Mouse (Mus musculus) intestine, postnatal 0 days (tissue): ENCODE data around the gene Col6a1. TPM values are rescaled to one million over a fixed set of nuclear protein-coding genes. Genes with fewer than 3 reads are reported as not detected.
A peak's percentile ranks its signal among the peaks of the same experiment; 100 is the strongest.

Source experiments
- ATAC-seq: fragments of 200-750 bp; cut with Nextera tagmentation; 2 replicates; pipeline ENCODE4 v1.8.0; 2017; ENCODE audit warnings: mild to moderate bottlenecking, moderate TSS enrichment, moderate library complexity
- H3K27ac ChIP-seq: fragments of 300-500 bp; sonication (generic); 2 replicates; pipeline ENCODE4 v1.5.1; 2014; ENCODE audit warnings: mild to moderate bottlenecking, low read depth, low read length, moderate library complexity
- H3K27me3 ChIP-seq: fragments of 300-500 bp; sonication (generic); replicated peaks from 2 replicates; pipeline ENCODE4 v1.6.1; 2014; ENCODE audit warnings: low read length, mixed read lengths; ENCODE audit not compliant: control insufficient read depth, insufficient read depth
- H3K36me3 ChIP-seq: fragments of 300-500 bp; sonication (generic); 2 replicates; pipeline ENCODE4 v1.6.1; 2014; ENCODE audit warnings: mild to moderate bottlenecking, moderate library complexity; ENCODE audit not compliant: control insufficient read depth, insufficient read depth
- H3K4me1 ChIP-seq: fragments of 300-500 bp; sonication (generic); replicated peaks from 2 replicates; pipeline ENCODE4 v1.6.1; 2014; ENCODE audit warnings: antibody characterized with exemption, low read length, mixed read lengths; ENCODE audit not compliant: control insufficient read depth, insufficient read depth
- H3K4me2 ChIP-seq: fragments of 300-500 bp; sonication (generic); replicated peaks from 2 replicates; pipeline ENCODE4 v1.6.1; 2014; ENCODE audit warnings: low read depth, mild to moderate bottlenecking, moderate library complexity
- H3K4me3 ChIP-seq: fragments of 300-500 bp; sonication (generic); 2 replicates; pipeline ENCODE4 v1.5.1; 2014; ENCODE audit warnings: low read depth, low read length
- H3K9ac ChIP-seq: fragments of 300-500 bp; sonication (generic); 2 replicates; pipeline ENCODE4 v1.6.1; 2014; ENCODE audit warnings: mild to moderate bottlenecking, low read depth, low read length
- H3K9me3 ChIP-seq: fragments of 300-500 bp; sonication (generic); 2 replicates; pipeline ENCODE4 v1.6.1; 2016; ENCODE audit warnings: mixed run types; ENCODE audit not compliant: control insufficient read depth
- CTCF ChIP-seq: sonication (generic); IDR thresholded peaks from 2 replicates; pipeline ENCODE4 v1.5.1; 2016; ENCODE audit warnings: low read depth, mild to moderate bottlenecking, control low read depth, antibody characterized with exemption, moderate library complexity
- WGBS: fragments of 180-500 bp; shearing (Covaris S2); extraction: QIAGEN DNeasy Blood & Tissue Kit; methylation state at CpG from one replicate; pipeline ENCODE4 v1.1.7; 2014; 5-methylcytosine and 5-hydroxymethylcytosine counted together
- polyA plus RNA-seq: library from polyadenylated mRNA; unstranded; fragments of >200 nt; fragmentation: Nextera tagmentation; extraction: Ambion mirVana; gene quantifications from 2 replicates; pipeline ENCODE4 v1.2.1, GENCODE M21; 2015

Gene Col6a1
- polyA plus RNA-seq, 1 experiment from 2014 or later, result 113 TPM

DNA sequence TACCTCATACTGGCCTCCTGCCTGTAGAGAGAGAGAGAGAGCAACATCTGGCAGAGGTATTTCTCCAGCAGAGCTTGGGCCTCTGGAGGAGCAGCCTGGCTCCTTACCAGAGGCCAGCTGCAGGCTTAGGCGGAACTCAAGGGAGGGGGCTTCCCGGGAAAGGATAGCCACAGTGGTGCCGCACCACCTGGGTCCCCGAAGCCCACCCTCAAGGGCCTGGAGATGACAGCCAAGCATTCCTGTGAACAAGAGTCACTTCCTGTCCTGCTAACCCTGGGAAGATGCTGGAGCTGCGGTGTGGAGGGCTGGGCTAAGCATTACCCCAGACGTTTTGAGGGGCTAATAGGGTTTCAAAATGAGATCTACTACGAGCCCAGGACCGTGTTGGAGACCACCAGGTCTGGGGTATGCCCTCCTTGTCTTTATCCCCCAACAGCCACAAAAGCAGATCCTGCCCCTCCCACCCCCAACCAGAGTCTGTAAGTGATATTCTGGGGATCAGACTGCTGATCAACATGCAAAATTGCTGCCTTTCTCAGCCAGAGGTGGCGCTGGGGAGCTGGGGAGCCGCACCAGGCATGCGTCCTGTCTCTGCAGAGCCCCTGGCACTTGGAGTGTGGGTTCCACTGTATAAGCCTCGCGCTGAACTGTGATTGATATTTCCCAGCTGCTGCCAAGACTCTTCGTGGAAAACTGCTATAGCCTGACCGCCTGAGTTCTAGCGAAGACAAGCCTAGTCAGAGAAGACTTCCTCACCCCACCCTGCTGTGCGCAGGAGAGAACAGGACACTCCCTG, 7.1 kb upstream of the Col6a1 start:
- Histone ChIP-seq H3K36me3 (no peaks in the 10 kb centered on the region), H3K9ac (no peak overlapping the region; the same call in 1 of the 2 replicates), H3K4me3 (no peak overlapping the region), H3K9me3 (no peaks in the 10 kb centered on the region), H3K4me2 (peak overlapping the region; percentile 45), H3K27me3 (no peaks in the 10 kb centered on the region), H3K27ac (peak overlapping the region; percentile 70), H3K4me1 (peaks cover 3% of the 10 kb centered on the region; the same call in 1 of the 2 replicates)
- ATAC-seq, result peak; percentile 60
- peak; percentile 89 for TF ChIP-seq CTCF
- 14% methylated on average over 17 of the region's 17 CpGs for WGBS

GRCm38 (mm10) chr10:76732391-76732790, 6.4 kb upstream of the Col6a1 start:
- Histone ChIP-seq H3K27ac (peak overlapping the region; percentile 70), H3K27me3 (no peaks in the 10 kb centered on the region), H3K4me1 (peaks cover 3% of the 10 kb centered on the region; the same call in 1 of the 2 replicates), H3K4me2 (0 out of 2 replicates have a peak overlapping the region, but pooled peaks have one; percentile 45), H3K4me3 (no peak overlapping the region), H3K9ac (no peak overlapping the region), H3K36me3 (no peaks in the 10 kb centered on the region), H3K9me3 (no peaks in the 10 kb centered on the region)
- WGBS, result 57% methylated on average over 6 of the region's 6 CpGs
- TF ChIP-seq CTCF, result no peak
- ATAC-seq, result no peak

DNA sequence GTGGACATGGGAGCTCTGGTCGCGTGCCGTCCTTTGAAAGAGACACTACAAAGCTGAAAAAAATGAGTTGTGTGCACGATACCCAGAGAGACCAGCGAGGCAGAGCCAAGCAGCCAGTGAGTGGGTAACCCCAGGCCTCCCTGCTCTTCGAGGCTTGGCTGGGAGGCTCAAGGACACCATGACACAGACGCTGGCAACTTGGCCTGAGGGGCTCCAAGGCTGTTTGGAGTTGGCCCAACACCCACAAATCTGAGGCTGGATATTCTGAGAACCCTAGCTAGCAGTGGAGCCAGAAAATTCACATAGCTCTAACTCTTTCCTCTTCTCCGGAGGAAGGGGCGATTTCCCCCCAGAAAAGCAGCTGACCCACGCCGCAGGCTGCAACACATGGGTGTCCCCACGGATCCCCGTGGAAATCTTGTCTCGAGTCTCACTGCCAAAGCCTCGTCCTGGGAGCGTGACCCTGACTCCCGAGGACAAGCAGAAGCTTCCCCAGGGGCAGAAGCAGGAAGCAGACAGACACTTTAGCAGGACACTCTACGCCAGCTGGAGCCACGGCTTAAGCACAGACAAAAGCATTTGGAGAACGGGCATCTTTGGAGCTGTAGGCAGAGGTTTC, 5.8 kb upstream of the Col6a1 start:
- no peak for TF ChIP-seq CTCF
- peaks cover 3% of the 10 kb centered on the region; the same call in 1 of the 2 replicates for H3K4me1 ChIP-seq
- peak overlapping the region; percentile 70; the same call in 1 of the 2 replicates for H3K27ac ChIP-seq
- no peak overlapping the region for H3K9ac ChIP-seq
- no peak overlapping the region for H3K4me2 ChIP-seq
- no peaks in the 10 kb centered on the region for H3K9me3 ChIP-seq
- H3K36me3 ChIP-seq, result no peaks in the 10 kb centered on the region
- no peaks in the 10 kb centered on the region for H3K27me3 ChIP-seq
- H3K4me3 ChIP-seq, result no peak overlapping the region
- 59% methylated on average over 20 of the region's 20 CpGs for WGBS
- ATAC-seq, result no peak

GRCm38 (mm10) chr10:76729631-76730620, 4.0 kb upstream of the Col6a1 start:
- Histone ChIP-seq H3K4me3 (no peak overlapping the region), H3K36me3 (no peaks in the 10 kb centered on the region), H3K9me3 (no peaks in the 10 kb centered on the region), H3K27ac (no peak overlapping the region), H3K4me2 (no peak overlapping the region), H3K27me3 (no peaks in the 10 kb centered on the region), H3K4me1 (peaks cover 3% of the 10 kb centered on the region; the same call in 1 of the 2 replicates), H3K9ac (no peak overlapping the region)
- 80% methylated on average over 19 of the region's 19 CpGs for WGBS
- no peak for TF ChIP-seq CTCF
- ATAC-seq, result no peak

DNA sequence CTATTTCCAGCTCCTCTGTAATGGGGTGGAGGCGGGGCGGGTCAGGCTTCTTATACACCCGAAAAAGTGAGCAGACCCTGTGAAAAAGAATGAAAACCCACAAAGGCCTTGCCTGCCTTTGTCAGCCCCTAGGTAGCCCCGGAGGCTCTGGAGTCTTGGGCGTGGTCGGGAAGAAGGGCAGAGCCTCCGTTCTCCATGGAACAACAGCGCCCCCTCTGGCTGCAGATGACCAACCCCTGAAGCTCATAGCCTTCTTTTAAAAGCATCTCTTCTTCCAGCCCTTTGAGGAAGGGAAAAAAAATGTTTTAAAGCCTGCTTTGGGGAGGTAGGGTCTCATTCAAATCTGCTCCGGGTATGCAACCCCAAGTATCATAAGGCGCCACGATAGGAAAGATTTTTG, 2.4 kb upstream of the Col6a1 start:
- H3K9me3 ChIP-seq, result no peaks in the 10 kb centered on the region
- ATAC-seq, result no peak
- H3K36me3 ChIP-seq, result 0 out of 2 replicates have a peak, but pooled peaks cover under 1% of the 10 kb centered on the region
- 20% methylated on average over 11 of the region's 11 CpGs for WGBS
- H3K4me1 ChIP-seq, result no peaks in the 10 kb centered on the region
- H3K27me3 ChIP-seq, result no peaks in the 10 kb centered on the region
- TF ChIP-seq CTCF, result peak; percentile 86
- H3K4me2 ChIP-seq, result no peak overlapping the region
- H3K9ac ChIP-seq, result no peak overlapping the region
- no peak overlapping the region for H3K27ac ChIP-seq
- H3K4me3 ChIP-seq, result no peak overlapping the region

GRCm38 (mm10) chr10:76727301-76727700, 1.3 kb upstream of the Col6a1 start:
- Histone ChIP-seq H3K27me3 (no peaks in the 10 kb centered on the region), H3K27ac (no peak overlapping the region)
- WGBS, result 80% methylated on average over 7 of the region's 7 CpGs

More at GRCm38 (mm10) chr10:76727301-76727700, 1.3 kb upstream of the Col6a1 start:
- TF ChIP-seq CTCF, result no peak
- no peak overlapping the region for H3K4me3 ChIP-seq
- no peak for ATAC-seq
- no peaks in the 10 kb centered on the region for H3K9me3 ChIP-seq
- no peaks in the 10 kb centered on the region for H3K4me1 ChIP-seq
- no peak overlapping the region for H3K4me2 ChIP-seq
- H3K36me3 ChIP-seq, result 0 out of 2 replicates have a peak, but pooled peaks cover 6% of the 10 kb centered on the region
- no peak overlapping the region for H3K9ac ChIP-seq
